Mouse (Mus musculus) kidney, postnatal 36 days (tissue): ENCODE measurements at regions not wholly inside any gene's neighbourhood (a gene's known extent, or its start where the extent isn't known, plus 50 kb on each side); places are given as distances from the start of the nearest gene placed in this dataset.

ENCODE experiments used
- DNase-seq, 2 experiments: peaks; one replicate each; pipeline ENCODE4 v3.0.0; 2021 to 2022; ENCODE audit warnings: mixed read lengths in 2 of 2

GRCm38 (mm10) chr9:33233699-33234131 is 597.7 kb downstream of the Ets1 start:
- no peak for DNase-seq

- DNase-seq: no peak
These were observed 602.2 kb downstream of the Ets1 start for GRCm38 (mm10) chr9:33238190-33238589.

DNA sequence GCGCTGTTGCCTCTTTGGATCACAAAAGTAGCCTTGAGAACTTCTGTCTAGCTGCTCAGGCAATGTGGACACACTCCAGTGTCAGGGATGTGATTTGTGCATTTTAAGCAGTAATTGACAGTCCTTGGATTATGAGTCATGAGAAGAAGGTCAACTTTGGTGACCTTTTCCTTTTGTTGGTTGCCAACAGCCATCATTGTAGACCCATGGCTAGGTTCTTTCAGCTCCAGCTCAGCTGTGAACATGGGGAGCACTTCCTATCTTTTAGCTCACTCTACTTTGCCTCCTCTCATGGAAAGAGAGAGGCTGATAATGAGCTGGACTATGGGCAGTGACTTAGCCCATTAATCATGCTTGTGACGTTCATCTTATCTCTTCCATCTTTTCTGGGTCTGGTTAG is 602.8 kb downstream of the Ets1 start:
- no peak for DNase-seq

- DNase-seq: no peak
These were observed 604.5 kb downstream of the Ets1 start for GRCm38 (mm10) chr9:33240506-33240905.

- DNase-seq: no peak
These were observed 605.1 kb downstream of the Ets1 start for GRCm38 (mm10) chr9:33240914-33241635.

GRCm38 (mm10) chr9:33246932-33247331 is 610.9 kb downstream of the Ets1 start:
- DNase-seq: peak; percentile 37 to 81

DNA sequence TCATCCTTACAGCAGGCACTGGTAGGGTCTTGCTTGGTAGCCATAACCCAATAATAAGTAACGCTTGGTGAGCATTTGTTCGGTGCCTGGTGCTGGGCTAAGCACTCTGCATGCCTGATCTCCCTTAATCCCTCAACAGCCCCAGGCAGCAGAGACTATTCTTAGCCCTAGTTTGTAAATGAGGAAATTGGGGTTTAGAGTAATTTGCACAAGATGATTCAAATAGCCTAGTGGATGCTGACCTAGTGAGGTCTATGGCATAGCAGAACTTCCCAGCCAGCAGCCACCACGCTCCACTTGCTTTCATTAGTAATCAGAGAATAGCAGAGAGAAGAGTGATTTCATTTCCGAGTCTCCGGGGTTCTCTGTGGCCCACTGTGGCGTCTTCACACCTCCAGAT is 622.2 kb downstream of the Ets1 start:
- DNase-seq: no peak

GRCm38 (mm10) chr9:33260171-33260570 is 624.1 kb downstream of the Ets1 start:
- DNase-seq: peak; percentile 49 to 75

DNA sequence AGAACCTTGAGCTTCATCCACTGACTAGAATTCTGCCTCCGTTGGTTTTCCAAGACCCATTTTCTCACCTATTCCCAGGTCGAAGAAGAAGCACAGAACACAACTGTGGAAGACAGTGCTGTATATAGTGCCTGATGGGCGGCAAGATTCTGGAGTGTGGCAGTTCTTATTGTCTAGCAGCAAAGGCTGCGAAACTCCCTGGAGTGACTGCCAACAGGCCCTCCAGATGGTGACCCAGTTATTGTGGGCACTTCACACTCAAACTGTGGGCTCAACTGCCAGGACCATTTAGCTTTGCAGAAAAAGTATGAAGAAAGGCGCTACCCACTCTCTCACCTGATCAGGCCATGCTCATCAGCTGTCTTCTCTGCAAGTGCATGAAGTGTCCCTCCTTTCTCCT is 653.4 kb downstream of the Ets1 start:
- no peak for DNase-seq

DNA sequence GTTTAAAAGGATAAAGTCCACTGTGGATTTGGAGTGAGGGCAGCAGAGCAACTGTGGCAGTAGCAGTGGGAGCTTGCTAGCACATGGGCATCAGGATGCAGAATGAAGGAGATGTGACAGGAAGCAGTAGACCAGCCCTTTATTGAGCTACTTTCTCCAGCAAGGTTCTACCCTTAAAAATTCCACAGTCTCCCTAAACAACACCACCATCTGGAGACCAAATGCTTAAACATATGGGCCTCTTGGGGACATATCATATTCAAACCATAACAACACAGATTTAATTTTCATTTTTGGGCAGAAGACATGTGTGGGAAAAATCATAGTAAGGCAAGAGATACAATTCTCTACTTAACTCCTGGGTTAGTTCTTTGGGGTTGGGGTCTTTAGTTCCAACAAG is 656.1 kb downstream of the Ets1 start:
- no peak for DNase-seq

GRCm38 (mm10) chr9:33295925-33296324 is 659.9 kb downstream of the Ets1 start:
- no peak for DNase-seq

- DNase-seq: peak; percentile 25 to 53
These were observed 683.6 kb downstream of the Ets1 start for GRCm38 (mm10) chr9:33319525-33320025.

DNA sequence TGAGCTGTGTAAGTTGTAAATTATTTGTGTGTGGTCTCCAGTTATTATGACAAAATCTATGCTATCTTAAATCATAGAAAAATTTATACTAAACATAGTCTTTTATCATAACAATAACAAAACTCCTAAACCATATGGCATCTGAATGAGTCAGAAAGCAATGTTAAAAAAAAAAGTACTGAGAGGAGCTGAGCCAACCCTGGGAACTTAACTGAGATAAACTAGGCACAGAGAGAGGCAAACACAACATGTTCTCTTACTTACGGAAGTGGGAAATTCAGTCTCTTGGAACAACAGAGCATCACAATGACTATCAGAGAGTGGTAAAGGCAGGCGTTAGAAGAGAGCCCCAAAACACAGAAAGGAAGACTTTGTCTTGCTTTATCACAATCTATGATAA is 691.7 kb downstream of the Ets1 start:
- DNase-seq: no peak

DNA sequence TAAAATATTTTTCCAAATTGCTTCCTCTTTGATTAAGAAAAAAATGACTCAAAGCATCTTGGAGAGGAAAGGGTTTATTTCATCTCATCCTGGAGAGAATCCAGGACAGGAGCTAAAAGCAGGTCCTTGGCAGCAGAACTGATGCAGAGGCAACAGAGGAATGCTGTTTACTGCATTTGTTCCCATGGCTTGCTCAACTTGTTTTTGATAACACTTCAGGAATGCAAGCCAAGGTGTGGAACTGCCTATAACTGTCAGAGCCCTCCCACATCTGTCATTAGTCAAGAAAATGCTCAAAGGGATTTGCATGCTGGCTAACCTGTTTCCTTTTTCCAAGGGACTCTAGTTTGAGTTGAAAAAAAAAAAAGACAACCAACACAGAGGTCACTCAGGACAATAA is 714.2 kb downstream of the Ets1 start:
- DNase-seq: peak in 1 of 2 experiments; percentile 7

GRCm38 (mm10) chr9:33356621-33357020 is 720.6 kb downstream of the Ets1 start:
- no peak for DNase-seq

DNA sequence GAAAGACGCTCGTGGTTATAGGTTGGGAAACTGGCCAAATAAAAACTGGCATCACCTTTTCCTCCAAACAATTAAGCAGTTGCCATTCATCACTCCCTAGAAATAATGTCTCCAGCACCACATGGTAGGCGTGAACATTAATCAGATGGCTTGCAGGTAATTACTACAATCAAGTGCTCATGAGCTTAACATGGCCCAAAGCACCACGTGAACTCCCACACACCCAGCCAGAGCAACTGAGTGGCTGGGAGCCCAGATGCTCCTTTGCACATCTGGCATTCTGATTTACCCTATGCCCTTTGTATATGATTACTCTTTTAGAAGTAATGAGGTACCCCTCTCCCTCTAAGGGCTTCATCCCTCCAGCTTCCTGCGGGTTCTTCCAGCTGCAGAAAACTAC is 724.9 kb downstream of the Ets1 start:
- no peak for DNase-seq

DNA sequence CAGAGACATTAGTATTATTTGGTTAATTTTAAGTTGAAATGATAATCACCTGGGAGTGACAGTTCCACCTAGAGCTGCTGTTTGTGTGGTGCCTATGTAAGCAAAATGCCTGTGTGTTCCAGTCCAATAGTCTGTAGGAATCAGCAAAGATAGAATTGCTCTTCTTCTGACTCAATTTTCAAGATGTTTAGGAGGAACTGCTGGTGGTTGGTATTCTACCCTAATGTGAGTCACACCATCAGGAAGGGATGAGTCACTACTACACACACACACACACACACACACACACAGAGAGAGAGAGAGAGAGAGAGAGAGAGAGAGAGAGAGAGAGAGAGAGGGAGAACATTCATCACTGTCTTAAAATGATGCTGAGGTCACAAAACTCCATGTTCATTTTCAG is 753.1 kb downstream of the Ets1 start:
- no peak for DNase-seq

- DNase-seq: no peak
These were observed 768.7 kb downstream of the Ets1 start for GRCm38 (mm10) chr9:33404691-33405090.

GRCm38 (mm10) chr9:33407517-33407916 is 771.5 kb downstream of the Ets1 start:
- no peak for DNase-seq

- peak; percentile 17 to 25 for DNase-seq
These were observed 787.8 kb downstream of the Ets1 start for GRCm38 (mm10) chr9:33423781-33424180.

GRCm38 (mm10) chr9:33436459-33436858 is 800.4 kb downstream of the Ets1 start:
- DNase-seq: no peak

DNA sequence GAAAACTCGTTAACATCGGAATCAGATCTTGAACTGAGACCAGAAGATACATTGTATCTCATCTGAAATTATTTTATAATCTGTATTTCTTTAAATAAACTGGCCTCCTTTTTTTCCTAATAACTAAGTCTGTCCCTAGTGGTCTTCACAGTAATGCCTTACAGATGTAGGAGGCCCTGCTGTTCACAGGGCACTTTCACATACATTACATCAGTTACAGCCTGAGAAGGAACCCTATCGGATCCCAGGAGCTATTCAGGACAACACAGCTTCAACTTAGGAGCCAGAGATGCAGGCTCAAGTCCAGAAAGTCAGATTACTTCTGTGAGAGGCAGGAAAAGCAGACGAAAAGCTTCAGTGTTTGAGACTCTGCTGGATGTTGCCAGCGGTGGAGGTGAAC is 806.2 kb downstream of the Ets1 start:
- no peak for DNase-seq

- DNase-seq: no peak
These were observed 809.9 kb downstream of the Ets1 start for GRCm38 (mm10) chr9:33445902-33446301.

DNA sequence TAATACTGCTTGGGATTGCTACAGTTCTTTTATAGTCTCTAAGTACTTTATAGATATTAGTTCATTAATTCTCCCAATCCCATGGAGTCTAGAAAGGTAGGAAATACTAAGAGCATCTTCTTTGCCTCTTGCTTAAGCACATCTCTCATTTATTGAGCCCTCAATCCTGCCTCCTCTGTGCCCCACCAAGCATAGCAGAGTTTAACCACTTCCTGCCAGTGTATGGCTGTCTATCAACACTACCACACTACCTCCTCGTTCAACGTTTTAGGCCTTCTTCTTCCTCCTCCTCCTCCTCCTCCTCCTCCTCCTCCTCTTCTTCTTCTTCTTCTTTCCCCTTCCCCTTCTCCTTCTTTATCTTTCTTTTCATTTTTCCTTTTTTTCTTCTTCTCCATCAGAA is 839.1 kb downstream of the Ets1 start:
- no peak for DNase-seq
